Mouse (Mus musculus): Measurements from ENCODE around the gene Tmem144. TPM values are rescaled to one million over a fixed set of nuclear protein-coding genes. Genes with fewer than 3 reads are reported as not detected.
A peak's percentile ranks its signal among the peaks of the same experiment; 100 is the strongest.

Tmem144 gene
- polyA plus RNA-seq, 1 experiment from 2014 or later, result 2.1 TPM

DNA sequence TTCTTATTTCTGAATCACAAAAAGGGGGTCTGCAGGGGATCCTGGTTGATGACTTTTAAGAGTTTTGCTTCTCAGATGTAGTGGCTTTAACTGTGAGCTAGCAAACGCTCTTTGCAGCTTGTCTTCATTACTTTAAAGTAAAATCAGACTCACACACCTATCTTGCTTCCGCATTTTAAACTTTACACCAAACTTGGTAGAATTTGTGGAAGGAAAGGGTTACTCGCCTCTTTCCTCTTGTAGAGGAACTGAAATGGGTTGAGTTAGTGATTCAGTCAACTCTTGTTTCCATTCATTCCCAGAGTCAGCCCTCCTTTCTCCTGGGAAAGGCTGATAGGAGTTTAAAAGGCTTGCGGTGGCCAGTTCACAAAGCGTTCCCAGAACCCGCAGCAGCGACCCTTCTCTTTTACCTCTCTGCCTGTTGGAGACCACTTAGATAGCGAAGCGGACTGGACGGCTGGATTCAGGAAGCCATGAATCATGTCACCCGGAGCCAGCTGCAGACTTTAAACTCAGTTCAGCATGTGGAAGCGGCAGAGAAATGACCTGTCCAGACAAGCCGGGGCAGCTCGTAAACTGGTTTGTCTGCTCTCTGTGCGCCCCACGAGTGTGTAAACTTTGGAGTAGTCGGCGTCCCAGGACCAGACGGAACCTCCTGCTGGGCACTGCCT is 33.2 kb upstream of the Tmem144 start:
- Histone ChIP-seq H3K4me2 (peak overlapping the region; percentile 55), H3K27ac (replicated peaks) (no peak overlapping the region; the same call in 1 of the 2 replicates), H3K4me1 (replicated peaks) (peaks cover 5% of the 10 kb centered on the region; the same call in 1 of the 2 replicates), H3K9ac (no peak overlapping the region), H3K9me3 (replicated peaks) (no peaks in the 10 kb centered on the region), H3K4me3 (replicated peaks) (peak overlapping the region; percentile 46), H3K36me3 (replicated peaks) (no peaks in the 10 kb centered on the region), H3K27me3 (peaks cover 13% of the 10 kb centered on the region)
- no peak for ATAC-seq (ENCODE audit: insufficient read depth)
- 5% methylated on average over 19 of the region's 19 CpGs for WGBS (ENCODE audit: insufficient replicate concordance)

GRCm38 (mm10) chr3:79884761-79885189 is 32.2 kb upstream of the Tmem144 start:
- Histone ChIP-seq H3K27me3 (peaks cover 13% of the 10 kb centered on the region), H3K4me2 (peak overlapping the region; percentile 32), H3K4me3 (replicated peaks) (peak overlapping the region; percentile 20), H3K4me1 (replicated peaks) (peaks cover 5% of the 10 kb centered on the region; the same call in 1 of the 2 replicates), H3K36me3 (replicated peaks) (no peaks in the 10 kb centered on the region), H3K9me3 (replicated peaks) (no peaks in the 10 kb centered on the region), H3K9ac (no peak overlapping the region), H3K27ac (replicated peaks) (no peak overlapping the region)
- WGBS (ENCODE audit: insufficient replicate concordance), result 16% methylated on average over 9 of the region's 9 CpGs
- ATAC-seq (ENCODE audit: insufficient read depth), result no peak

GRCm38 (mm10) chr3:79884305-79884704 is 31.7 kb upstream of the Tmem144 start, which contains the start of gene Fam198b:
Fam198b (plus strand) TSS chr3:79884533.
- Histone ChIP-seq H3K27ac (replicated peaks) (no peak within 1 kb of the TSS), H3K36me3 (replicated peaks) (no peaks in the 10 kb centered on the region), H3K9ac (no peak within 1 kb of the TSS), H3K4me1 (replicated peaks) (peaks cover 5% of the 10 kb centered on the region; the same call in 1 of the 2 replicates), H3K4me2 (peak within 1 kb of the TSS; percentile 32), H3K27me3 (peaks cover 13% of the 10 kb centered on the region), H3K4me3 (replicated peaks) (peak within 1 kb of the TSS; percentile 20), H3K9me3 (replicated peaks) (no peaks in the 10 kb centered on the region)
- 30% methylated on average over 5 of the region's 5 CpGs for WGBS (ENCODE audit: insufficient replicate concordance)
- no peak for ATAC-seq (ENCODE audit: insufficient read depth)

DNA sequence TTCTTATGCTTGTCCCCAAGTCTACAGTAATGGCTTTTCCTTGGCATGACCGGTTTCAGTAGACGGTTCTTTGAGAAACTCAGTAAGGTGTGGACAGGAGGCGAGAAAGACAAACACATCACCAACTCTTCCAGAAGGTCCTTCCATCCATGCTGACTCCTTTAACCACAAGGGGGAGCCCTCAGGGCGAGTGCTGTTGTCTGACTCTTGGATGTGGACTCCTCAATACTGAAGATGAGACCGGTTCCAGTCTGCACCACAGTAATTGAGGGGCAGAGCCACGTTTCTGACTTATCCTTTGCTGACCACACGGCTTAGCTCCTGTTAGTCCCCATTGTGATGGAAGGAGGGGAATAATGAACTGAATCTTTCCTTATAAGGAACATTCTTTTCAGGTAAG is 30.5 kb upstream of the Tmem144 start:
- no peak overlapping the region for H3K4me2 ChIP-seq
- peaks cover 13% of the 10 kb centered on the region for H3K27me3 ChIP-seq
- peaks cover 5% of the 10 kb centered on the region; the same call in 1 of the 2 replicates for H3K4me1 ChIP-seq (replicated peaks)
- H3K4me3 ChIP-seq (replicated peaks), result no peak overlapping the region
- H3K9ac ChIP-seq, result no peak overlapping the region
- H3K27ac ChIP-seq (replicated peaks), result no peak overlapping the region
- H3K36me3 ChIP-seq (replicated peaks), result no peaks in the 10 kb centered on the region
- no peaks in the 10 kb centered on the region for H3K9me3 ChIP-seq (replicated peaks)
- WGBS (ENCODE audit: insufficient replicate concordance), result 24% methylated on average over 7 of the region's 7 CpGs
- no peak for ATAC-seq (ENCODE audit: insufficient read depth)

GRCm38 (mm10) chr3:79881645-79882044 is 29.1 kb upstream of the Tmem144 start:
- Histone ChIP-seq H3K36me3 (replicated peaks) (no peaks in the 10 kb centered on the region), H3K27me3 (peaks cover 11% of the 10 kb centered on the region), H3K9me3 (replicated peaks) (no peaks in the 10 kb centered on the region), H3K9ac (no peak overlapping the region), H3K4me1 (replicated peaks) (peaks cover 5% of the 10 kb centered on the region; the same call in 1 of the 2 replicates), H3K27ac (replicated peaks) (no peak overlapping the region), H3K4me2 (no peak overlapping the region), H3K4me3 (replicated peaks) (no peak overlapping the region)
- 38% methylated on average over 2 of the region's 2 CpGs for WGBS (ENCODE audit: insufficient replicate concordance)
- no peak for ATAC-seq (ENCODE audit: insufficient read depth)

- no peaks in the 10 kb centered on the region for H3K4me1 ChIP-seq (replicated peaks)
- WGBS (ENCODE audit: insufficient replicate concordance), result 39% methylated on average over 9 of the region's 9 CpGs
- H3K27me3 ChIP-seq, result no peaks in the 10 kb centered on the region
- H3K9ac ChIP-seq, result no peak overlapping the region
- ATAC-seq (ENCODE audit: insufficient read depth), result no peak
- H3K36me3 ChIP-seq (replicated peaks), result no peaks in the 10 kb centered on the region
- H3K27ac ChIP-seq (replicated peaks), result no peak overlapping the region
- no peak overlapping the region for H3K4me2 ChIP-seq
- H3K4me3 ChIP-seq (replicated peaks), result no peak overlapping the region
- no peaks in the 10 kb centered on the region for H3K9me3 ChIP-seq (replicated peaks)
These were observed 26.7 kb upstream of the Tmem144 start for GRCm38 (mm10) chr3:79879246-79879645.

DNA sequence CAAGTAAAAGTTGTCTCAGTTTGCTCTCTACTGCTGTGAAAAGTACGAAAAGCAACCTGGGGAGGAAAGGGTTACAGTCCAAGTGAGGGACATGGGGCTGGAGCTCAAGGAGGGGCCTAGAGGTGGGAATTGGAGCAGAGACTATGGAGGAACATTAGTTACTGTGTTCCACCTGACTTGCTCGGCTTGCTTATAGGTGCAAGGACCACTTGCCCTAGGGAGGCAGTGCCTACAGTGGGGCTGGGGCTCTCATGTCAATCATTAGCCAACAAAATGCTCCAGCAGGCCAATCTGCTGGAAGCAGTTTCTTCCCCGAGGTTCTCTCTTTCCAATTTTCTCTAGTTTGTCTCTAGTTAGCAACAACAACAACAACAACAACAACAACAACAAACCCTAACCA is 25.8 kb upstream of the Tmem144 start:
- H3K9me3 ChIP-seq (replicated peaks), result no peaks in the 10 kb centered on the region
- 57% methylated on average over 3 of the region's 3 CpGs for WGBS (ENCODE audit: insufficient replicate concordance)
- H3K27ac ChIP-seq (replicated peaks), result no peak overlapping the region
- no peaks in the 10 kb centered on the region for H3K4me1 ChIP-seq (replicated peaks)
- no peak overlapping the region for H3K4me3 ChIP-seq (replicated peaks)
- ATAC-seq (ENCODE audit: insufficient read depth), result no peak
- H3K36me3 ChIP-seq (replicated peaks), result no peaks in the 10 kb centered on the region
- no peak overlapping the region for H3K4me2 ChIP-seq
- no peak overlapping the region for H3K9ac ChIP-seq
- H3K27me3 ChIP-seq, result no peaks in the 10 kb centered on the region

- ATAC-seq (ENCODE audit: insufficient read depth), result no peak
- H3K36me3 ChIP-seq (replicated peaks), result no peaks in the 10 kb centered on the region
- WGBS (ENCODE audit: insufficient replicate concordance), result 77% methylated on average over 5 of the region's 5 CpGs
- H3K9me3 ChIP-seq (replicated peaks), result no peaks in the 10 kb centered on the region
- no peak overlapping the region for H3K9ac ChIP-seq
- H3K4me2 ChIP-seq, result no peak overlapping the region
- no peak overlapping the region for H3K27ac ChIP-seq (replicated peaks)
- H3K27me3 ChIP-seq, result no peaks in the 10 kb centered on the region
- no peak overlapping the region for H3K4me3 ChIP-seq (replicated peaks)
- no peaks in the 10 kb centered on the region for H3K4me1 ChIP-seq (replicated peaks)
These were observed 22.9 kb upstream of the Tmem144 start for GRCm38 (mm10) chr3:79875471-79875870.

DNA sequence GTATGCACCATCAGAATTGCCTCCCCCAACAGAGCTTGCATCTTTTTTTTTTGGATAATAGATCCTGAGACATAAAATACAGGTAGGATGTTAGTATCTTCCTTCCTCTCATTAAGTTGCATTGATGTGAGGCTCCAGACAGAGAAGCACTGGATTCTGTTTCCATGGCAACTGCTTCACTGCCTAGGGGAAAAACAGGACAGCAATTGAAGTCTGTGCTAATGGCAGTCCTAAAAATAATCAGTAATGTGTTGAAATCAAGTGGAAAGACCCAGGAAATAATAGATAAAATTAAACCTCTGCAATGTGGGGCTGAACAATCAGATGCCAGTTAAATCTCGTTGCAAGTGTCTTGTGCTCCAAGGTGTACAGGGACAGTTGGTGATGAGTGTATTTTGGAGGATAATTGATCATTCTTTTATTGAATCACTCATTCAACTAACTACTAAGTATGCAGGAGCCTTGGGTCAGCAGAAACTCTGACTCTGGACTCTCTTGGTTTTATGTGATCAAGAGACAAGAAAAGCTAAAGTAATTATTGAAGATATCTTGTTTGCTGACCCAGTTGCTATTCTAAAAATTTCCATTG is 14.6 kb upstream of the Tmem144 start:
- WGBS (ENCODE audit: insufficient replicate concordance), result 32% methylated on average over 1 of the region's 1 CpGs
- H3K9ac ChIP-seq, result no peak overlapping the region
- H3K27me3 ChIP-seq, result no peaks in the 10 kb centered on the region
- H3K4me2 ChIP-seq, result no peak overlapping the region
- H3K4me1 ChIP-seq (replicated peaks), result no peaks in the 10 kb centered on the region
- no peak overlapping the region for H3K4me3 ChIP-seq (replicated peaks)
- H3K27ac ChIP-seq (replicated peaks), result no peak overlapping the region
- no peak for ATAC-seq (ENCODE audit: insufficient read depth)
- no peaks in the 10 kb centered on the region for H3K36me3 ChIP-seq (replicated peaks)
- H3K9me3 ChIP-seq (replicated peaks), result no peaks in the 10 kb centered on the region

DNA sequence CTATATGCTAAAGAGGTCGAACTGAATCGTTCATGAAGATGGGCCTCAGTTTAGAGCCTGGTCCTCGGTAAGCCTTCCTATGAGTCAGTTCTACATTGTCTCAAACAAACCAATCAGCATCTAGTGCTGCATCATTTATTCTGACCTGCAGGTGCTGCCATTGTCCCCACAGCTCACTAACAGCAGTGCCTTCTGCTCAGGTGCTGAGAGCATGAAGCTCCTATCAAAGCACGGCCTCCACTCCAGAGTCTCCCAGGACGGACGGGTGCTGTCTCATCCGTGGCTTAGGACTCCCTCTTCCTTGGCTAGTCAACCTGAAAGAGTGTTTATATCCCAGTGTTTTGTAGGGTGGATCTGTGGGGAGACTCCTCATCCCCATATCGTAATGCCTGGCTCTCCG is 14.0 kb upstream of the Tmem144 start:
- H3K4me3 ChIP-seq (replicated peaks), result no peak overlapping the region
- H3K9me3 ChIP-seq (replicated peaks), result no peaks in the 10 kb centered on the region
- H3K4me1 ChIP-seq (replicated peaks), result no peaks in the 10 kb centered on the region
- H3K27ac ChIP-seq (replicated peaks), result no peak overlapping the region
- no peak overlapping the region for H3K9ac ChIP-seq
- no peaks in the 10 kb centered on the region for H3K36me3 ChIP-seq (replicated peaks)
- no peak for ATAC-seq (ENCODE audit: insufficient read depth)
- WGBS (ENCODE audit: insufficient replicate concordance), result 68% methylated on average over 9 of the region's 9 CpGs
- H3K4me2 ChIP-seq, result no peak overlapping the region
- H3K27me3 ChIP-seq, result no peaks in the 10 kb centered on the region

- ATAC-seq (ENCODE audit: insufficient read depth), result no peak
- H3K27me3 ChIP-seq, result no peaks in the 10 kb centered on the region
- H3K9ac ChIP-seq, result no peak overlapping the region
- H3K4me3 ChIP-seq (replicated peaks), result no peak overlapping the region
- no peak overlapping the region for H3K4me2 ChIP-seq
- no peaks in the 10 kb centered on the region for H3K4me1 ChIP-seq (replicated peaks)
- H3K36me3 ChIP-seq (replicated peaks), result no peaks in the 10 kb centered on the region
- no peak overlapping the region for H3K27ac ChIP-seq (replicated peaks)
- H3K9me3 ChIP-seq (replicated peaks), result no peaks in the 10 kb centered on the region
- whole genome bisulfite sequencing (ENCODE audit: insufficient replicate concordance), result 71% methylated on average over 3 of the region's 3 CpGs
These were observed 13.5 kb upstream of the Tmem144 start for GRCm38 (mm10) chr3:79866089-79866488.
